Mouse (Mus musculus): ENCODE measurements around the gene Ndufv1.
"Not testable (repeated sequence)": the region's sequence is repeated elsewhere in the genome, so short reads cannot be mapped to it uniquely, and the experiment has no call there.

Ndufv1 gene

DNA sequence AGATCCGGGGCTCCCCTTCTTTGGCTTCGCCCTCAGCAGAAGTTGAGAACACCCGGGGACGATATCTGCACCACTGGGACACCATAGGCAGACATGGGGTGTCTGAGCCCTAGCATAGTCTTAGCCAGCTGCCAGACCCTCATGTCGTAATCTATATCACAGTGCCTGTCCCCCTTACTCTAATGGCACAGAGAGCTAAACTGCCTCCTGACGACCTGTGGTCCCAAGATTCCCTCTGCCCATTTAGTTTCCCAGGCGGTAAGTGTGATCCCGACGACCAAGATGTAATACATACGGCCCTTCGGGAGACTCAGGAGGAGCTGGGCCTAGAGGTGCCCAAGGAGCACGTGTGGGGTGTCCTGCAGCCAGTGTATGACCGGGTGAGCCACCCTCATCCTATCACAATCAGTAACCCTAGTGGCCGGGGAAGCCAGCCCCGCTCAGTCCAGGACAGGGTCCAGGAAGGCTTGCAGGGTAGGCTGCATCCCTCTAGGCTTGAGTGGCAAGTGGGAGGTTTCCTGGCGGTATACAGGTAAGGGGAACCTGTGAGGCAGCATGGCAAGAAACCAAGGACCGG is 11.6 kb downstream of the Ndufv1 start:
- DNase-seq: no peak

DNA sequence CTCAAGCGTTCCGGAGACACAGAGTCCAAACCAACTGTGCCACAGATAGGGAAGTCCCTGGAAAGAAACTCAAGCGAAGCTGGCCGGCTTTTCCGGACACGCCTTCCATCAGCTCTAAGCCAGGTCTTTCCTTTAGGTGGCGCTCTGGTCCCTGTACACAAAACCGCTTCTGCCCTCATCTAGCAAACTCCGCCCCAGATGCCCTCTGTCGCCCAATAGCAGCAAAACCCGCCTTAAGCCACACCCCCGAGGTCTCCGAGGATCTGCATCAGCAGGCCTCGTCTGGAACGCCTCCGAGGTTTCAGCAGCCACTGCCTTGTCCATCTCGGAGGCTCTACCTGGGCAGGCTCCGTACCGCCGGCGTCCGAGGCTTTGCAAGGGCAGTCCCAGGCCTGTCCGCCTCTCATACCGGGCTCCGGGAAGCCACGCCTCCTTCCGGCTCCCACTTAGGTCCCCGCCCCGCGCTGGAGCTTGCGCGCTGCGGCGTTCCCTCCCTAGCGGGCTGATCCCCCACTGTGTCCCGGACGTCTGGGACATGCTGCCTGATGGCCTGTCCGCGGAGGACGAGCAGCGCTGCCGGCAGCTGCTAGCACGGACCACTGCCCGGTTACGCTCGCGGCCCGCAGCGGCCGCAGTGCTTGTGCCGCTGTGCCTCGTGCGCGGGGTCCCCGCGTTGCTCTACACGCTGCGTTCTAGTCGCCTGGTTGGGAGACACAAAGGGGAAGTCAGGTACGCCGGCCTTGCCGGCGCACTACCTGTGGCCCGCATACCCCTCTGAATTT is 12.3 kb downstream of the Ndufv1 start, which contains the start of the genes Nudt8 and Gm49405:
Nudt8 (plus strand) TSS at position 462 of the 782 bp plus-strand sequence.
Gm49405 (plus strand) TSS at position 508 of the 782 bp plus-strand sequence.
- peak; percentile 96 to 97 for DNase-seq

DNA sequence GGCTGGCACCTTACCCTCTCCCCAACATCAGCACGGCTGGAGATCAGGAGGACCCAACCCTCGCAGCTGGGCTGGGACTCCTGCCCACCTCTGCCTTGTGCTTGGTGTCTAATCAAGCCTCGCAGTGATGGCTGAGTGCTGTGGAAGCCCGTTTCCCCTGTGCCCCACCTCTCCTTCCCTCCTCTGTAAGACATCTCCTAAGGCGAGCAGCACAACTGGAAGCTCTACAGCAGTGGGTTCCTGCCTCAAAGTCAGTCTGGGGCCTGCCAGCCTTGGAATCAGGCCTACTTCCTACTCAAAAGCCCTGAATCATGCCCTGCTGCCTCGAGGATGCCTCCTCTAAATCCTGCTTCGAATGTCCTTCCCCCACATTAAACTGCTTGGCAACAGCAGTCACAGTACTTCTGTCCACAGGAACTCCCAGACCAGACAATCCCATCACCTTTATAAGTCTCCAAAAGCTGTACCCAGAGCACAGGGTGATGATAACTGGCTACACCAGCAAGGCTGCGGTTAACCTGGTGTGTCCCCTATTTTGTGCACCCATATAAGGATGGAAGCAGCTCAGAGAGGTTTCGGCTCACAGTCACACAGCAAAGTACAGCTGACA is 13.4 kb downstream of the Ndufv1 start:
- no peak for DNase-seq

DNA sequence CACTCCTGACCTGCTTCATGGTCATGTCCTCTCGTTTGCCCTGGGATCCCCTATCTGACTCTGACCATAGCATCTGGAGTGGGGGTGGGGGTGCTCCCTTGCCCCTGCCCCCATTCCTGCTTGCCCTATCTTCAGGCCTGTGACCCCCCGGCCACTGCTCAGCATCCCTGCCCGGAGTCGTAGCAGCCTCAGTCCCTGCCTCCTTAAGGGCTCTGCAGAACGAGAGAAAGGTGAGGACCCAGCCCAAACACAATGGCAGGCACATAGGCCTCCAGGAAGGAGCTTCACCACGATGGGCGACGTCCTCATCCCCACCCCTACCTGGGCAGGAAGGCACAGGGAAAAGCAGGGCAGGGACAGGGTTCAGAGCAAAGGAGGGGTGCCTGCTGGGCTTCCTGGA is 14.3 kb downstream of the Ndufv1 start:
- no peak for DNase-seq

DNA sequence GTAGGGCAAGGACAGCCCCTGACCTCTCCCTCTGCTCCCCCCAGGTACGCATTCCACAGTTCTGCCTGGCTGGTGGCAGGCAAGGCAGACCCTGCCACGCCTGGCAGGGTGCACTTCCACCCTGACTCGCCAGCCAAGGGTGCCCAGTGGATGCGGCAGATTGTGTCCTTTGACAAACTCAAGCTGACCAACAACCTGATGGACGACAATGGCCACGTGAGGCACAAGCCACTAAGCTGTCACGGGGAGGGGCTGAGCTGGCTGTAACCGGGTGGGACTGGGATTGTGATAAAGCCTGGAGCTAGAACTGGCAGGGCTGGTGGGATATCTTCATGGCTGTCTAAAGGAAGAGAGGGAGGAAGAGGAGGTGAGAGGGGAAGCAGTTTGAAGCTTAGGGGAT is 15.4 kb downstream of the Ndufv1 start:
- no peak for DNase-seq

DNA sequence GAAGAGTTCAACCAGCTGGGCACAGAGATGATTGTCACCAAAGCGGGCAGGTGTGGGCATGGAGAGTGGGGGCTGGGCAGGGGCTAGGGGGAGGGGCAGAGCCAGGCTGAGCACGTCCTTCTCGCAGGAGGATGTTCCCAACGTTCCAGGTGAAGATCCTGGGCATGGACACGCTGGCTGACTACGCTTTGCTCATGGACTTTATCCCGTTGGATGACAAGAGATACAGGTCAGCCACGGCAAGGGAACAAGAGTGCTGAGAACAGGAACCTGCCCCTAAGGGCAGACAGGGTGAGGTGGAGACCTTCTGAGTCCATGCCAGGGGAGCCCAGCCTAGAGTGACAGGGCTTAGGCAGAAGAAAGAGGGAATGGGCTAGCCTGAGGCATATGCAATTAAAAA is 15.9 kb downstream of the Ndufv1 start:
- DNase-seq: no peak

DNA sequence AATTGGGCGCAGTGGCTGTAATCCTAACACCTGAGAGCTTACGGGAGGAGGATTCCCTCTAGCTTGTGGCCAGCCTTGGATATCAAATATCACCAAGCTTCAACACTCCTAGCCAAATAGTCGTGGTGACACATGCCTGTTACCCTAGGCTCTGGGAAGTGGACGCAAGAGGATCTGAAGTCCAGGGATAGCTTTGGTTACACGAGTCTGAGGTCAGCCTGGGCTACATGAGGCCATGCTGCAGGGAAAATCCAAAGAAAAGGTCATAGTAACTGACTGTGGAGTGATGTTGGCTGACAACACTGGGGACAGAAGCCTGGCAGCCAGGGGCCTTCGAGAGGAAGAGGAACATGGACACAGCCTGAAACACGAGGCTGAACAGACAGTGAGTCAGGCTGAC is 16.5 kb downstream of the Ndufv1 start:
- no peak for DNase-seq

DNA sequence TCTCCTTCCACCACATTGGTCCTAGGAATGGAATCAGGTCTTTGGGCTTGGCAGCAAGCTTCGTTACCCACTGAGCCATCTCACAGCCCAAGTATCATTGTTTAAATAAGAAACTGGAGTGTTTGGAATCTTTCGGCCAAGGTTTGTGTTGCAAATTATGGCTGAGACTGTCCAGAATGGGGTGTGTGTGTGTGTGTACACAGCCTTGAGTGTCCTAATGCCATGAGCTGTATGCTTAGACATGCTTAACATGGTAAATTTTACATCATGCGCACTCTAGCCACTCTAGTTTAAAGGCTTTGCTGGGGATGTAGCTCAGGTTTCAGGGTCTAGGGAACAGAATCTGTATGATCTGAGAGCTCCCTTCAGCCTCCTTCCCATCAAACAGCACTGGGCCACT is 17.1 kb downstream of the Ndufv1 start:
- no peak for DNase-seq

DNA sequence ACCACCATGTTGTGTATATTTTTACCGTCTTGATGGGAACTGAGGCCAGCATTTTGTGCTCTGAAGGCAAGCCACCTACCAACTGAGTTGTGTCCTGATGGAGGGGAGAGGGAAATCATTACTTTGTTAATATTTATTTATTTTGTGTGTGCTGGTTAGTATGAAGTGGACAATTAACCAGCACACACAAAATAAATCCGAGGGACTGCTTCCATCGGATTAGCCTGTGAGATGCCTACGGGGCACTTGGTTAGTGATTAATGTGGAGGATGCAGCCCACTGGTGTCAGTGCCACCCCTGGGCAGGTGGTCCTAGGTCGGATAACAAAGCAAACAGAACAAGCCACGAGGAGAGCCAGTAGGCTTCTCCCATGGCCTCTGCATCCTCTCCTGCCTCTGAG is 17.7 kb downstream of the Ndufv1 start:
- no peak for DNase-seq

DNA sequence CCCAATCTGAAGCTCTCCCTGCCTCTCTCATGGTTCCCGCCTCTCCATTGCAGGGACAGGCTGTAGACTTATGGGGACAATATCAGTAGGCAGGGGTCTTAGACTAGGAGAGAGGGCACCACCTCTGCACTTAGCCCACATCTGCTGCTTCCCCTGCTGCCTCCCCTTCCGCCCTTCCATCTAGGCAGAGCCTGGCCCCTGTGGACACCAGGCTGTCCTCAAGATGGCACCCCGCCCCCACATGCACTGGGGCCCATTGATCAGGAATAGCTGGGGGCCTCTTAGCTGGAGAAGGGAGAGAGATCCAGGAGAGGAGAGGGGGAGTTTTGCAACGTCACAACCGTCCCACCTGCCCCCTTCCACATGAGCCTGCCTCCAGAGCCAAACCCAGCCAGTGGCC is 20.2 kb downstream of the Ndufv1 start, which contains the start of gene Tbx10:
Tbx10 (plus strand) TSS at position 337 of the 400 bp plus-strand sequence.
- no peak for DNase-seq

DNA sequence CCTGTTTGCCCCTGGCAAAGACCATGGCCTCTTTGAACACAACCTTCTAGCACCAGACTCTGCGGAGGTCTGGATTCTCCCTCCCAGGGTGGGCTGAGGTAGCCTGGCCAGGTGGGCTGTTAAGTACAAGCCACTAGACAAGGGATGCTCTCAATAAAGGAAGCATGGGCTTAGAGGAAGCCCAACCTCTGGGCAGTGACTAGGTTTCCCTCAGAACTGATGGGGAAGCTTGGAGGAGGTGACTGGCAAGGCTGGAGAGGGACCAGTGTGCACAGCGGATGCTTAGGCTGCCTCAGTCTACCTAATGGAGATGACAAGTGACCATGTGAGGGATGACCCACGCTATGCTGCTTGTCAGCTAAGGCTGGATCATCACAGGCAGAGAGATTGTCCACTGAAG is 20.6 kb downstream of the Ndufv1 start:
- DNase-seq: no peak

DNA sequence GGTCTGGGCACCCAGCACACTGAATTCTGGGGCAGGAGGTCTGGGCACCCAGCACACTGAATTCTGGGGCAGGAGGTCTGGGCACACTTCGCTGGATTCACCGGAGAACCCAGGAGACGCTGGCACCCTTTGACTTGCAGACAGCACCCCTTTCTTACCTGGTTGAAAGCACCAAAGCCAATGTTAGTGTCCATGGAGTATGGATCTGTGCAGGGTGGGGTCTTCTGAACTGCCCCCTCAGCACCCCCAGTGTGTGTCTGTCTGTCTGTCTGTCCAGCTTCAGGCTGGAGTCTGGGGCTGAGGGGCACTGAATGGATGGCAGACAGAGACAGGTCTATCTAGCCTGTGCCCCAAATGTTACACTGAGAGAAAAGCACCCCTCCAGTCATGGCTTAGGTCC is 21.0 kb downstream of the Ndufv1 start:
- DNase-seq: no peak

DNA sequence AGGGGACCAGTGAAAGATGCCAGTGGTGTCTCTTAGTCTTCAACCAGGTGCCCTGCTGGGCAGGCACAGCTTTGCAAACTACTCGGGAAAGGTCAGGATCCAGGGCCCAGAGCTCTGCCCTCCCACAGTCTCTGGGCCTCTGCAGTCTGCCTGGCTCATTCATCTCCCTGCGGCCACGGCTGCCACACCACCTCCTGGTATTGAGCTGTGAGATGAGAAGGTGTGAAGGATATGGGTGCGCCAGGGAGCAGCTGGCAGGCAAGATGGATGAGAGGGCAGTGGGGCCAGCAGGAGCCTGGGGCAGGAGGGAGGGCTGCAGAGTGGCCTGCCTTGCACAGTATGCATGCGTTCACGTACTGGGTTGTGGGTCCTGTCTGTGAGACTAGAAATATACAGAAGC is 21.8 kb downstream of the Ndufv1 start:
- DNase-seq: no peak

DNA sequence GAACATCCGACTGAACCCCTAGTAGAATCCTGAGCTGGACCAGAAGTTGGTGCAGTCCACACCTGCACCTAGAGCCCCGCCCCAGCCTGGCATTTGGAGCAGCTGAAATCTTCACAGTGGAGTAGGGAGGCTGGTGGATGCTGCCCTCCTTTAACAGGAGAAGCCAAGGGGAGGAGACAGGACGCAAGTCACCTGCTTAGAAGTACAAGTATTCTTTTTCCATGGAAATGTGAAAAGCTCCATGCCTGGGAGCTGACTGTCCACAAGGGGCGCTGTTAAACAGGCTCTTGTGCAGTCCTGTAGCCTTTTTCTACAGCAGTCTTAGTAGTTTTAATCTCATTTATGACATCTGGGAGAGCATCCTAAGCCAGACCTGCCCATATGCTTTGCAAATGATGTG is 23.9 kb downstream of the Ndufv1 start:
- no peak for DNase-seq

DNA sequence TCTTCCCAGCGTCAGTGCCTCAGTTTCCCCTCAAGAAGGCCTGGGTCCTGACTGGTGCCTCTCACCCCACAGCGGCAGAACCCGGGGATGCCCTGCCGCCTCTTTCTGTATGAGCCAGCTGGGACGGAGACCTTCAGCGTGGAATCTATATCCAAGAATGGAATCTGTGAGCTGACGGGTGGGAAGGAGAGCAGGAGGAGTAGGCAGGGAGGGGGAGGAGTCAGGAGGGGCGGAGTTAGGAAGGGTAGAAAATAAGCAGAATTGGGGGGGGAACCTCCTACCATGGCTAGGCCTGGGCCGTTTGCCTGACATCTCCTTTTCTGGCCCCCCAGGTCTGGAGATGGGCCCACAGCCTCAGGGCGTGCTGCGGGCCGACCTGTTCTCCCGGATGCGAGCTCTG is 24.5 kb downstream of the Ndufv1 start:
- DNase-seq: no peak

DNA sequence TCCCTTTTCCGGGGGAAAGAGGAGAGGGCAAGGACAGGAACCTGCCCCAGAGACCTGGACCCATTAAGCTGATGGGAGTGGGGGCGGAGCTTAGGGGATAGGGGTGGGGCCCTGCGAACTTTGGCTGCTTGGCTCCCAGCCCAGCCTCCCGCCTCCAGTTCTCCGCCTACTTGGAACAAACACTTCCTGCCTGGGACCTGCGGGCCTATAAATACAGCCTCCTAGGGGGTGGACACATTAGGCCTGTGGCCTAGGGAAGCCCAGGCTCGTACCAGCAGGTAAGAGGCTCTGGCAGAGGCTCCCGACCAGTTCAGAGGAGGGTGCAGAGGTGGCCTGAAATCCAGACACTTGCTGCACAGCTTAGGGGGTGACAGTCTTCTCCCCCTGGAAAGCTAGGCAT is 26.3 kb downstream of the Ndufv1 start, which contains the start of gene Acy3:
Acy3 (plus strand) TSS at position 237 of the 400 bp plus-strand sequence.
- DNase-seq: peak; percentile 90 to 92

DNA sequence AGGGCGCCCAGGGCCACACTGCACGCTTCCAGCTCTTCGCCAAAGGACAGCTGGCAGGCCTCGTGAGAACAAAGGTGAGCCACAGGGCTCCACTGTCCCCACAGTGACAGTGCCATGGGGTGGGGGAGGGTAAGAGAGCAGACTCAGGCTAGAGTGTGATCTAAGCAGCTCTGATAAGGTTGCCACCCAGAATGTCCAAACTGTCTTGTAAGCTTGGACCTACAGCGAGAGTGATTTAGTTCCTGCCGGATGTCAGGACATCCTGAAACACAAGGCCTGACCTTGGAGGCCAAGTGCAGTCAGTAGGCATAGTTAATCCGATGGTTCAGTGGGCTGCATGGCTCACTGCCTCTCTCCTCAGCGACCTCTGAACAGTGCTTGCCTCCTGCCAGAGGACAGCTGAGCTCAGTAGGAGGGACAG is 27.3 kb downstream of the Ndufv1 start:
- peak; percentile 51 to 61 for DNase-seq

DNA sequence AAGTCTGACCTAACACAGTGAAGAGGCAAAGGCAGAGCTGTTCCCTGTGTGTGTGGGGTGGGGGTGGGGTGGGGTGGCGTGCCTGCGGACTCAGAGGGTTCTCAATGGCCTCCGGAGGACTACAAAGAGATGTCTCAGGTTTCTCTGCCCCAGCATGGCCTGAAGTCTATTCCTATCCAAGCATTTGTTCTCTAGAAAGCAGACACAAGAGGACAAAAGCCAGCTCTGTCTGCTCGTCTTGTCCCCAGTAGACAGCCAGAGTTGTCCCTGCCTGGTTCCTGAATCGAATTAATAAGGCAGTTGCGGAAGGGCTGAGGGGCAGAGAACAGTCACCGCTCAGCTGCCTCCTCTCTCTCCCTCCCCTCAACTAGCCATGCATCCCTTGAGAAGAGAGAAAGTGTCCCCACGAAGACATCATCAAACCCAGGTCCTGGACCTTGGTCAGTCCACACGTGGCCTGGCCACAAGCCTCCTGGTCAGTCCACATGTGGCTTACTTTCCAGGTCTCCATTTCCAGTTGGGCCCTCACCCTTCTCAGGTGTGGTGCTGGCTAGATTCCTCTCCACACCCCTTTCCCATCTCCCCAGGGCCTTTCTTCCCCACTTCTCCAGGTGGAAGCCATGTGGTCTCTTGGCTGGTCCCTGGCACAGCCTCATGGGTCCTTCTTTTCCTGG is 28.9 kb downstream of the Ndufv1 start:
- DNase-seq: no peak

DNA sequence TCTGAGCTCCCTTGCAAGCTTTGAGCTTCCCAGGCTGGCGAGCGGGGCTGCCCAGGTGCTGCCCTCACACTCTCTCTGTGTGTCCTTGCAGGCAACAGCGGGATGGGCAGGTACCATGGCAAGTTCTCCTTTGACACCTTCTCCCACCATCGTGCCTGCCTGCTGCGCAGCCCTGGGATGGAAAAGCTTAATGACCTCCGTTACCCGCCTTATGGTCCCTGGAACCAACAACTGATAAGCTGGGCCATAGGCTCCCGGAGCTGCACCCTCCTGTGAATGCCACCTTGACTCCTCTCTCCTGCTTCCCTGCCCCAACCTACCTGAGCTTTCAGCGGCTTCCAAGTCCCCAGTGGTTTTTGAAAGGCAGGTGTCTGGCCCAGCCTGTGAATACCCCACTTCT is 31.7 kb downstream of the Ndufv1 start:
- DNase-seq: no peak

DNA sequence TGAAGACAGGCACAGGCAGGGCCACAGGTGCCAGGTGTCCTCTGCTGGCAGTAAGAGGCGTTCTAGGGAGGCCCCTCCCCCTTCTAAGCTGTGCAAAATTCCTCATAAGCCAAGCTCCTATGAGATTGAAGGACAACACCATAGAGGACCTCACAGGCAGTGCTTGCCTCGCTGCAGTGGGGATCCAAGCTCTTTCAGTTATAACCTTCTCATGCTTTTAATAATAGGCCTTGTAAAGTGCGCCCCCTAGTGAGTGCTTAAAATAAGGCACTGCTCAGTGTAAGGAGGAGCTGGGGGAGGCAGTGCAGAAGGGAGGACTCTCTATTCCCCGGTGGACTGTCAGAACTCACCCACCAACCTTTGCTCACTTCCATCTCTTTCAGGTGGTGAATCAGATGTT is 32.3 kb downstream of the Ndufv1 start:
- DNase-seq: peak in 1 of 2 experiments; percentile 86

DNA sequence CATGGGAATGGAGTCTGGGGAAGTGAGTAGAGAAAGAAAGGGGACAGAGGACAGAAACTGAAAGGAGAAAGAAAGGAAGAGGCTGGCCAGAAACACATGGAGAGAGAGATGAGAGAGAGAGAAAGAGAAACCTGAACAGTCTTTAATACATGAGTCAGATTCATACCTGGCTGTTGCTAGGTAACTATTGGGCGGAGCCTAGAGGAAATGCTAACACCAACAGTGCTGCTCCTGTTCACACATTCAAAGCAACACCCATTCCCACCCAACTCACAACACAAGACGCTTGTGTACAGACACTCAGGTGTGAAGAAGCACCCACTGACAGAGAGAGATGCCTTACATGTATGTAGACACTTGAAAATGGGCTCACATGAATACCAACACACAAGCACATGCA is 36.7 kb downstream of the Ndufv1 start:
- no peak for DNase-seq

DNA sequence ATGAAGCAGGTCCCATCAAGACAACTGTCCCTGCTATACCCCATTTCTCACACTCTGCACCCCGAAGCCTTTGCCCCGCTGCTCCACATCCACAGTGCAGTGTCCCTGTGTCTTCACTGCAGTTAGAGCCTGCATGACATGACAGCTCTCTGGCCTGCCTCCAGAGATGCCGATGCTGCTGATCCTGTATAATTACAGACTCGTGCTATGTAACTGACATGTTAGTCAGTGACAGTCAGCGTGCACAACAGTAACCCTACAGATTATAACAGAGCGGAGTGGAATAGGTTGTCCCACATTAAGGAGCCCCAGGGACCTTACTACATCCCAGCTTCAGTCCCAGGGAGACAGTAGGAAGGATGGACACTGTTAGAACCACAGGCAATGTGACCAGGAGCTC is 38.0 kb downstream of the Ndufv1 start:
- DNase-seq: not testable (repeated sequence)

DNA sequence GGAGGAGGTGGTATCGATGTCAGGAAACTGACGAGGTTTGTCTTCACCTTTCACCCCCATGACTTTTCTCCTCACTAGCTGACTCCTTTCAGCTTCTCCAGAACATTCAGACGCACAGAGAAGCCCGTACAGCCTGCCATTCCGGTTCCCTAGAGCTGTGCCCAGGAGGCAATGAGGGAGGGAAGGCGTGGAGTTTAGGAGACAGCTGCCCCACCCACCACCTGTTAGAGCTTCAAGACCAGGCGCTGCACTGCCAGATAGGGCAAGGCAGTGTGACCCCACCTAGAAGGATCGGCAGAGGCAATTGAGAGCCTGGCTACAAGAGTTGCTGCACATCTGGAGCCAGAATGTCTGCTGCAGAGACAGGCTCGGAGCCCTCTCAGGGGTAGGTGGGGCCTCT is 40.4 kb downstream of the Ndufv1 start, which contains the start of gene Aldh3b2:
Aldh3b2 (plus strand) TSS at position 100 of the 400 bp plus-strand sequence.
- DNase-seq: peak in 1 of 2 experiments; percentile 51
